Mouse (Mus musculus) embryonic stem cell, embryonic (primary cell): Measurements from ENCODE around the gene Rbfox1.

ENCODE experiments used
- CTCF ChIA-PET, 4 experiments: fragments of 300-600 bp in 2 of 4; fragments of 350-600 bp in 2 of 4; sonication (Branson Sonifier 250); formaldehyde crosslinking; loops; one replicate each; lab custom pipeline; 2022; ENCODE audit warnings: inconsistent platforms in 2 of 4; lab: Charles Lee
- POLR2A ChIA-PET, 4 experiments: fragments of 300-600 bp in 2 of 4; fragments of 350-600 bp in 2 of 4; sonication (Branson Sonifier 250); formaldehyde crosslinking; loops; one replicate each; lab custom pipeline; 2022; ENCODE audit warnings: antibody characterized with exemption in 4 of 4, inconsistent platforms in 1 of 4; lab: Charles Lee

Gene Rbfox1

DNA sequence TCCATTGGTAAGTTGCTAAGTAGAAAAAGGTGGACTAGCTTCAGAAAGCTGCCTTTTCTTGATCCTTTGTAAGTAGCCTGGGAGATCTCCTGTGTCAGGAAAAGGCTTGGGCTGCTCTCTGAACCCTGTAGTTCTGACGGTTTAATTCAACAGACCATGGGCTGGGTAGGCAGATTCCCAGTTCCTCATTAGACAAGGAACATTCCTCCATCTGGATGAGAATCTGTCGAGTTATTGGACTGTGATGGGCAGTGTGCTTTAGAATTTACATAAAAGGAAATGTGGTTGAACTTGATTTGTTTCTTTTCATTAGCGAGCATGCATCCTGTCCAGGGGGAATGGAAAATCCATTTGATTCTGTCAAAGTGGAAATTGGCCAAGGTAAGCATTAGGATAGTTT is 68.0 kb downstream of the Rbfox1 start:
- ChIA-PET CTCF (no interaction called here), POLR2A (no interaction called here)

DNA sequence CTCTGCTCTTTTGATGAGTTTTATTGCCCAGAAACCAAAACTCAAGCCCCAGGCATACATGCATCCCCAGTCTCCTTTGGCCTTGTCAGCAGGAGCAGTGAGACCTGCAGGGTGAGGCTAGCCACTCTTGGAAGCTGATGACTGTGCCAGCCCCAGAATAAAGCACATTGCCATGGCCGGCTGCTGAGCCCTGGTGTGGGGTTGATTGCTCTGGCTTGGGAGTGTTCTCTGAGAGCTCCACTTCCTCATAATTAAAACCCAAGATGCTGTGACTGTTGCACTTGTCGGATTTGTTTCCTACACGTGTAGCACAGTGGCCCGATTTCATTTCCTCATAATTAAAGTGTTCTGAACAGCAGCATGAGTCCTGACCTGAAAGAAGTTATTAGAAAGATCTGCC is 72.3 kb downstream of the Rbfox1 start:
- ChIA-PET POLR2A (interaction anchor here in 2 of 4 experiments (0.6 to 0.7 kb wide), 2 partner anchors 14 to 1819 kb away, joined by 3 to 5 read pairs; no protein-coding TSS in a partner anchor), CTCF (interaction anchor here in 2 of 4 experiments (0.6 to 0.7 kb wide), 2 partner anchors 17 to 416 kb away, joined by 3 to 11 read pairs; no protein-coding TSS in a partner anchor)

DNA sequence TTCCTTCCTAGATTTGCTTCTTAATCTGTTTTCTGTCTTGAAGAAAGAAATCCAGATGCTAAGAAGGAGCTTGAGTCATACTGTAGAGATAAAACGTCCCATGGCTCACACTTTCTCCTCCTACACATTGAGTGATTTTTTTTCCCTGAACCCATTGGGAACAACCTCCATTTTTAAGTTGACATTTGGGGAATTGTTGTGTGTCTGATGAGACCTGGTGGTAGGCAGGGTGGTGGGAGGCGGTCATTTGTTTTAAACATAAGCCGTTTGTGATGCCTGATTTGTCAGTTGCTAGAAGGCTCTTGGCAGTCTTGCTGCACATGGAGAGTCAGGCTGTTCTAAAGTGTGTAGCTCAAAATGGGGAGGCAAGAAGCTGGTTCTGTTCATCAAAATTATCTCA is 76.6 kb downstream of the Rbfox1 start:
- ChIA-PET POLR2A (no interaction called here), CTCF (no interaction called here)

DNA sequence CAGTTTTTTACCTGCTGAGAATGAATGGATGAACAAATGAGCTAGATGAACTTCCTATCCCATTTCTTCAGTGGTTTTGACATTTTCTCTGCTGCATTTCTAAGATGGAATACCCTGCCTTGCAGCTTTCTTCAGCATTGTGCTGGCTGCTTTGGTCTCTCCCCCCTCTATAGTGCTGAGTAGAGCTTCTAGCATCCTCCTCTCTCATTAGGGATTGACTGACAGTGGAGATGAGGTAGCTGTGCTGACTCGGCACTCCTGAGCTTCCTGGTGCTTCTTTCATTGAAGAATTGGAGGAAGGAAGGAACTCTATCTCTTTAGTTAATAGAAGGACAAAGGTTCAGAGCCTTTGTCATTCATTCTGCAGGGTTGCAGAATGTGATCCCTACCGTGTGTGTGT is 89.0 kb downstream of the Rbfox1 start:
- POLR2A ChIA-PET, result interaction anchor here in 1 of 4 experiments (0.7 kb wide), 1 partner anchor 91 kb away, joined by 4 read pairs; no protein-coding TSS in a partner anchor

DNA sequence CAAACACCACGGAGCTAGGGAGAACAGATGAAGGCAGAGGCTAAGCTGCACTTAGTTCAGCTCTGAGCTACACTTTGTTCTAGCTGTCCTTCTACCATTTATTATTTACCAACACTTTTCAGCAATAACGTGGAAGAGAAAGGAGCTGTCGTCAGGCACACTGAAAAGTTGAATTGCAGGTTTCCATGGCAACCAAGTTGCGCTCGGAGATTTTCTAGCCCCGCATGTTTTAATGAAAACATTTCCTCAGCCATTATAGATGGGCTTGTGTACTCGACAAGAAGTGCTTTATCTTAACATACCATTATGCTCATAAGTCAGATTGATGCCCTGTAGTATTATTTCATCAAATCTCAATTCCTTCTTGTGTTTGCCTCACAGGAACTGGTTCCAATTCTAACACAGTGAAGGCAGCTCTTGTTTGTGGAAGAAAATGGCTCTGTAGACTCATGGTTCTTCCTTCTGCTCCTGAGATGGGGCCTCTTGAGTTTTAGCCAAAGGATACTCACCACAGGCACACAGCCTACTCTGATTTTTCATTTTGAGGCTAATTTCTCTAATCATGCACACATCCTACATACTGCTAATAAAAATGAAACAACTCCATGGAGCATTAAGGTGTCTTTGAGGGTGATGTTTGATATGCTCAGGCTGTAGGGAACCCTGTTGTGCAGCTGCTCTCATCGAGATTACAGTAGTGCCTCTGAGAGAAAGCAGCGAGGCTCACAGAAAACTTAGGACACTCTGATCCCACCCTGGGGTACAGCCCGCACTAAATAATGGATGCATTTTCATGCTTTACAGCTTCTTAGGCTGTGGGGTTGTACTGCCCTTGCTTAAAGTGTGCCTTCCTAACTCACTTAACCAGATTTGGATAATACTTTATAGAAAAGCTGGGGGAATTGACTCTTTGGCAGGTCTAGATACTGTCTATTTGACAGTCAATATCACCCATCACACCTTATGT is 107.2 kb downstream of the Rbfox1 start:
- POLR2A ChIA-PET, result no interaction called here
- CTCF ChIA-PET, result no interaction called here

More for the DNA sequence above, 89.0 kb downstream of the Rbfox1 start:
- CTCF ChIA-PET, result interaction anchor here in 3 of 4 experiments (0.6 to 0.7 kb wide), 3 partner anchors 17 to 1360 kb away, joined by 3 to 6 read pairs (median 4); no protein-coding TSS in a partner anchor

DNA sequence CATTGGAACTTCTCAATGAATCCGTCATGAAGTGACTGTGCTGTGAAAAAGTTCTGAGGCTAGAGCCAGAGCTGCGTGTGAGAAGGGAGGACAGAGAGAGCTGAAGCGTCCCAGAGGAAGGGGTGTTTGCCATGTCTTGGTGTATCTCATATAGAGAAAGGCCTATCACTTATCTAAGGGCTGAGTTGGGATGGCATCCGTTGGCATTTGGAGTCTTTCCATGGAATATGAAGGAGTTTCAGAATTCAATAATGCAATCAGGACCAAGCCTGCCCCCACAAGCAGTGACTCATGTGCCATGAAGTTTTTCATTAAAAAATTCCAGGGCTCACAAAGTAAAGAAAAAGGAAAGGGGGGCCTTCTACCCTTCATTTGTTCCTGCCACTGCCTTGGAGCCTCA is 112.0 kb downstream of the Rbfox1 start:
- POLR2A ChIA-PET, result no interaction called here
- CTCF ChIA-PET, result no interaction called here

DNA sequence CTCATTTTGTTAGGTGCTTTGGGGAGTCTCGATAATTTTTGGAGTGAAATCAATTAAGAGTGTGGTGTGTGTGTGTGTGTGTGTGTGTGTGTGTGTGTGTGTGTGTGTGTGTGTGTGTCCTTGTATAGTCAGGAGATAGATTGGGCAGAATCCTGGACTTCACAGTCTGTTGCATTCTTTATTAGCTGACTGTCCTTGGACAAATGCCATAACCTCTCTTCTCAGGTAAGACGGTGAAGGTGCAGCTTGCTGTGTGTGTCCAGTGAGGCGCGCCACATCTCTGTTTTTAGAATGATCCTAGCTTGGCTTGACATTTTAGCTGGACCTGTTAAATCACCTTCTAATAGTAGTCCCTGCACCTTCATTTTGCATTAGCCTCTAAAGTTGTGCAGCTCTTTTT is 112.5 kb downstream of the Rbfox1 start:
- ChIA-PET CTCF (interaction anchor here in 1 of 4 experiments (0.7 kb wide), 1 partner anchor 21 kb away, joined by 3 read pairs; no protein-coding TSS in a partner anchor), POLR2A (no interaction called here)

DNA sequence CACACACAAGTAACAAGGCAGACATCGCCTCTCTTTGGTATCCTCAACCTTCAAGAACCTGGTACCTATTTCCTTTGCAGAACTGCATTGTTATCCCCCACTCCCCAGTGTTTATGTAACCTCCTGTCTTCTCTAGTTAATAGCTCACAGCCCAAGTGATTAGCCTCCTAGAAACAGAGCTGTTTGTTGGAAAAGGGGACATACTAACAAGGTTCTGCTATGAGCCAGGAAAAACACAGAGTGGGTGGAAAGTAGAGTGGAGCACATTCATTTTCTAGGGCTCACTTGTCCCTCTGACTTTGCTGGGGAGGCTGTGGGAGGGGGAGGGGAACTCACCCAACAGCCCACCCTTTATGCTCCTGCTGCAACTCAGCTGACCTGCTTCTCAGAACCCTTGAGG is 114.9 kb downstream of the Rbfox1 start:
- CTCF ChIA-PET, result interaction anchor here in 2 of 4 experiments (0.5 to 0.6 kb wide), 2 partner anchors 478 to 803 kb away, joined by 3 read pairs; no protein-coding TSS in a partner anchor
- POLR2A ChIA-PET, result no interaction called here

DNA sequence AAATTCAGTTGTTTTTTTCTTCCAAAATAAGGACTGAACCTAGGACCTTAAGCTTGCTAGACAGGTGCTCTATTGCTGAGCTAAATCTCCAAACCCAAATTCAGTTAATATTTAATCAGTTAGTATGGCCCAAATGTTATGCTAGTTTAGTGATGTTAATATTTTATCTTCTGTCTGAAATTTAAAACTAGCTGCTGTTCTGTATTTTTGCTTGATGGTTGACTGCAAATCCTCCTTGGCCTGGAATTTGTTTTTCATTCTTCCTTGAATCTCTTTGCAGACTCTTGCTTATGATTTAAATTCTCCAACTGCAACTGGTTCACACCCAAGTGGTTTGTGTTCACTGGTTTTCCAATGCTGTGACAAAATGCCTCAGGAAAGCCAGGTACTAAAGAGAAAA is 121.8 kb downstream of the Rbfox1 start:
- POLR2A ChIA-PET, result interaction anchor here in 1 of 4 experiments (0.6 kb wide), 1 partner anchor 12 kb away, joined by 5 read pairs; no protein-coding TSS in a partner anchor
- CTCF ChIA-PET, result interaction anchor here in 1 of 4 experiments (0.7 kb wide), 1 partner anchor 12 kb away, joined by 3 read pairs; no protein-coding TSS in a partner anchor

DNA sequence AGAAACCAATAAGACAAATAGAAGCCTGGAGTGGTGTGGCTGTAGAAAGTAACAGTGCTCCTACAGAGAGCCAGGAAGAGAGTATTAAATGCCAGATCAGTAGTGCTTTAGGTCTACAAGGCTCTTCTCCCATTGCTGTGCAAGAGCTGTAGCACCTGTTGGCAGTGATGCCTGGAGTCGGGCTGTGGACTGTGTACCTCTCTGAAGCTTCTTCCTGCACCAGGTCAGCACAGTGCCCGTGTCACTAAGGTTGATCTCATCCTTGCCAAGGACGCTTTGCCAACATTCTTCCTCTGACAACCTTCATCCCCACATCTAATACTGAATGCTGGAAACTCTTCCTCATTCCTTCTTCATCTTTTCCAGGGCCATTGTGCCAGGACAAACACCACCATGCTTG is 127.7 kb downstream of the Rbfox1 start:
- POLR2A ChIA-PET, result no interaction called here
- CTCF ChIA-PET, result no interaction called here

DNA sequence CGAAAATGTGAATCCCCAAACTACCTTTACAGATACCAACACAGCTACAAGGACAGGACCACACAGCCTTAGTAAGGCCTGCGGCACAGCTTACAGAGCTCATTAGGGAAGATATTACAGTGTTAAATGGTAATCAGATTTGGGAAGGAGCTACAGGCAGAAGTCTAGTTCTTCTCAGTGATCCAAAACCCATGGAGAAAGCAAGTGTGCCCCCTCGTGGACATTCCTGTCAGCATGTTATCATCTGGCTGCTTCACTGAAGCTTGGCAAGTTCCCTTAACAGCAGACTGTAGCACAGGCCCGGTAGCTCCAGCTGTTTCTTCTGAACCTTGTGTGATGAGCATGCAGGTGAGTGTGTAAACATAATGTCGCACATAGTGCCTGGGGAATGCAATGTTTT is 133.5 kb downstream of the Rbfox1 start:
- CTCF ChIA-PET, result interaction anchor here (0.5 to 2.1 kb wide), 33 partner anchors 9 to 551 kb away, joined by 3 to 11 read pairs (median 3); no protein-coding TSS in a partner anchor

DNA sequence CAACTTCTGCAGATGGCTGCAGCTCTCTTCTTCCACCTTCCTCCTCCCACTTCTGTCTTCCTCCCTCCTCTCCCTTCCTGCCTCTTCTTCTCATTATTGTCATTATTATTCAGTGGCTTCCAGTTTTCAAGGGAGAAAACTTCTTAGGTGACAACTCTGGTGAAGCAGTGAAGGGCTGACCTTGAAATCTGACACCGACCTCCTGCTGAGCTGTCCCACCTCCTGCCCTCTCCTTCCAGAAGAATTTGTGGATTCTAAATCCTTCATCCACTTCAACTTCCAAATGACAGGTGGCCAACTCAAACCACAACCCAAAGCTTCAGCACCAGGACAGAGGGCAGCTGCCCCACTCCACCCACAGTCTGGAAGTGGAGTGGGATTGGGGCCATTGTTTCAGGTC is 134.2 kb downstream of the Rbfox1 start:
- ChIA-PET CTCF (interaction anchor here (0.5 to 2.1 kb wide), 13 partner anchors 10 to 526 kb away, joined by 3 to 11 read pairs (median 3); no protein-coding TSS in a partner anchor), POLR2A (interaction anchor here in 1 of 4 experiments (1.6 kb wide), 1 partner anchor 10 kb away, joined by 4 read pairs; no protein-coding TSS in a partner anchor)

More for the DNA sequence above, 133.5 kb downstream of the Rbfox1 start:
- POLR2A ChIA-PET, result interaction anchor here in 1 of 4 experiments (0.9 to 1.6 kb wide), 2 partner anchors 9 to 329 kb away, joined by 4 read pairs; no protein-coding TSS in a partner anchor

DNA sequence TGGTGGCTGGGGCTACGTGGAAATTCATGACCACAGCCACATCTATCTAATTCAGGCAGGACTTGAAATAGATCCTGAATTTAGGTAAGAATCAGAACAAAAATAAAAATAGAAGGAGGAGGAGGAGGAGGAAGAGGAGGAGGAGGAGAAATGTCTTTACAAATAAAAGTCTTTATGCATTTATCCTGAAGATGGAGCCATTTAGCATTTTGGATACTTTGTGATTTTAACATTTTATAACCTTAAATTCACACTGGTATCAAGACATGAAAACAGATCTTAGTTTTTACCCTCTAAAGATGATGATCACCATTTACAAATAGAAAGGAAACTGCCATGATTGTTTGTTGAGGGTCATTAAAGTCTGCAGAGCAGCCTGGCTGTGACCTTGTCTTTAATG is 146.1 kb downstream of the Rbfox1 start:
- ChIA-PET CTCF (no interaction called here), POLR2A (no interaction called here)

DNA sequence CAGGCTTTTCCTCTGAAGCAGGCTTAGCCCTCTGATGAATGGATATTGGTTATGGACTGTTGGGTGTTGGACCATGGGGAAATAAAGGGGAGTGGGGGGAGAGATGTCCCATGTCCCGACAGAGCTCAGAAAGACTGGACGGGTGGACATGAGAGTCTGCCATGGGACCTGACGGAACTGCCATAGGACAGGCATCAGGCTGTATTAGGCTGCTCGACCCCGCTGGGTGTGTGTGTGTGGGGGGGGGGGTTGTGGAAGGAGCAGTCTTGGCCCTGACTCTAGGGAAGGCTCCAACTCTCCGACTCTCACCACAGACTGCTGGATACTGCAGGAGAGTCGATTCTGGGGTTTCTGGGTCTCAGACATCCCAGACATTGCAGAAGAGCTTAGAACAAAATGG is 147.4 kb downstream of the Rbfox1 start:
- CTCF ChIA-PET, result no interaction called here
- POLR2A ChIA-PET, result interaction anchor here in 1 of 4 experiments (0.6 to 0.7 kb wide), 2 partner anchors 1056 to 1640 kb away, joined by 3 read pairs; no protein-coding TSS in a partner anchor

DNA sequence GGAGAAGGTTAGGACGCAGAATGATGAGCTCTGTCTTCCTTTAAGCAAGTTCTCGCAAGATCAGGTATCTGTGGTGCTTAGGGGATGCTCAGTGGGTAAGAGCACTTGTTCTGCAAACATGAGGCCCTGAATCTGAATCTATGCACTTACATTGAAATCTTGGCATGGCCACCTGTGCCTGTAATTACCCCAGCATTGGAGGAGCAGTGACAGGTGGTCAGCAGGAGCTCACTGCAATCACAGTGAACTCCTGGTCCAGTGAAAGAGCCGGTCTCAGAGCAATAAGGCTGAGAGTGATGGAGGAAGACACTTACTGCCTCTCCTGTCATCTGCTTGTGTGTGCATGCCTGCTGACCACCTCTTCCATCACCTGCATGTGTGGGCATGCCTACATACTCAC is 149.7 kb downstream of the Rbfox1 start:
- ChIA-PET CTCF (no interaction called here), POLR2A (no interaction called here)

DNA sequence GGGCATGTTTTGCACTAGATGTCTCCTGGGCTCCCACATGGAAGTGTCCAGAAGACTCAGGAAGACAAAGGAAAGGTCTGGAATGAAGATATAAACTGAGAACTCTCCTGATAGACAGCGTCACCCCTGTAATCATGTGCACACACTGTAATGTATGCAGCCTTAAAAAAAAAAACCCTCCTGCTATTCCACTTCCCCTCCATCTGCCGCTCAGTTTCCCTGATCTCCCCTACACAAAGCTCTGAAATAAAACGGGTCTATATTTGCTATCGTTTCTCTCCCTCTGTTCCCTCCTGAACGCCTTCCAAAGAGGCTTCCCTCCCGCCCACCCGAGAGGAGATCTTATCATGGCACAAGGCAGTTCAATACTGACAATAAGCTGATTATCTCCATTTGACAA is 151.9 kb downstream of the Rbfox1 start:
- CTCF ChIA-PET, result no interaction called here
- POLR2A ChIA-PET, result interaction anchor here in 1 of 4 experiments (0.6 kb wide), 1 partner anchor 412 kb away, joined by 3 read pairs; no protein-coding TSS in a partner anchor

DNA sequence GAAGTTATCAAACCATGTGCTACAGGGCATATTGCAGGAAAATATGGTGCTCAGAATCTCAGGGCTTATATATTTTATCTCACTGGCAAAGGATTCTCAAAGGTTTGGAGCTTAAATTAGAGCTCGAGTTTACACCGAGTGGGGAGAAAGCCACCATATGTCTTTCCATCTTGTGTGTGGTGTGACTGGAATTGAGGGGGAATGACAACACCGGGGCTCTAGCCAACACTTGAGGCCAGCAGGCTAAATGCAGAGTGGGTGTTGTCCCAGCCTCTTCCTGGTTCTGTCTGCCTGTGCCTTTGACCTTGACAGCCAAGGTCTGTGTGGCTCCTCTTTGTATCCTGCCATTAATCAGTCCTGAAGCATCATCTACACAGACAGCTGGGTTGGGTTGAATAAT is 157.6 kb downstream of the Rbfox1 start:
- ChIA-PET POLR2A (no interaction called here), CTCF (no interaction called here)

DNA sequence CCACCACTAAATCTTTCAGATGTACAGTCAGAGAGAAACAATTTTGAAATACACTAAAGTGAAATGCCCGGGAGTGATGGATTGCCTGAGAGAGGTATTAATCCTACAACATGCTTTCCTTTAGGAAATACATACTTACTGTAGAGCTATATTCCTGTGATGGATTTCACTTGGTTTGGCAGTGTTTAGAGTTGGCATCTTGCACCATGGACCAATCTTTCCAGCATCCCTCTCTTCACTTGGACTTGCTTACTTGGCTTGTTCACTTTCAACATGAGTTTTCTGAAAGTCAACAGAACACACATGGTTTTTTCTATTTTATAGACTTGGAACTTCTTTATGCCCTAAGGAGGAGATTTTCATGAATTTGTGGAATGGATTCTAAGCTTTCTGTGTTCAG is 163.4 kb downstream of the Rbfox1 start:
- POLR2A ChIA-PET, result no interaction called here
- CTCF ChIA-PET, result no interaction called here

DNA sequence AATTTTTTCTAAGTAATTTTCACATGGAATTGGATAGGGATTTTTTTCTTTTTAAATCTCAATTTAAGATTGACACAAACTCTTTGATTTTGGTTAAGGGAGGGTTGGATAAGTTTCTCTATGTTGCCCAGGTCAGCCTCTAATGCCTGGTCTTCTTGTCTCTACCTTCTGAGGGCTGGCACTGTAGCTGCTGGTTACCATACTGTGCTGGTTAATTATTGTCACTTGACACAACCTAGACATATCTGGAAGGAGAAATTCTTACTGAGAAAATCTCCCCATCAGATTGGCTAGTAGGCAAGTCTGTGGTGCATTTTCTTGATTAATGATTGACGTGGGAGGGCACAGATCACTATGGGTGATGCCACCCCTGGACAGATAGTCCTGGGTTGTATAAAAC is 177.3 kb downstream of the Rbfox1 start:
- POLR2A ChIA-PET, result no interaction called here
- CTCF ChIA-PET, result no interaction called here

DNA sequence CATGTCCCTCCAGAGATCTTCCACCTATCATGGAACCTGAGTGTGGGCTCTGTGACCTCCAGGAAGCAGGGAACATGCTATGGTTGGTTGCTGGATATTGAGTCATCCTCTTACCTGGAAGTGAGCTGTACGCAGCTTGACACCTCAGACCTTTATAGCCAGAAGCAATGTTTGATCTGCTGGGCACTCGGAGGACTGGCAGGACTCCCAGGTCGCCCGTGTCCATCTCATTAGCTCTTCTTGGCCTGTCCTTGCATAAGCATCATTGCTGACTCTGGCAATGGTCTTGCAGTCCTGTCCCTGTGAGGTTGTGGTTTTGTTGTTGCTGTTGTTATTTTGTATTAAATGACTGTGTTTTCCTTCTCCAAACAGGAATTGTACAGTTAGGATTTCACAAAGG is 180.3 kb downstream of the Rbfox1 start:
- ChIA-PET CTCF (no interaction called here), POLR2A (interaction anchor here in 1 of 4 experiments (0.6 kb wide), 1 partner anchor 91 kb away, joined by 4 read pairs; no protein-coding TSS in a partner anchor)
